Mouse (Mus musculus): ENCODE results near the gene Serpinb3b. TPM values are rescaled to one million over a fixed set of nuclear protein-coding genes. Genes with fewer than 3 reads are reported as not detected.
"Not testable (repeated sequence)": the region's sequence is repeated elsewhere in the genome, so short reads cannot be mapped to it uniquely, and the experiment has no call there.

The Serpinb3b gene
- polyA plus RNA-seq (2015; fragmentation: Nextera tagmentation; extraction: Ambion mirVana), result not detected in 2 replicates

- ATAC-seq, H3K4me1 ChIP-seq: not testable (repeated sequence)
Measured at GRCm38 (mm10) chr1:107278261-107278660, at the start of gene Serpinb3b, which contains the start of gene Serpinb3c. Gene Serpinb3b (minus strand): TSS chr1:107278361. Gene Serpinb3c (minus strand): TSS chr1:107278371.

GRCm38 (mm10) chr1:107243170-107243569, 35.0 kb downstream of the Serpinb3b start:
- H3K4me2 ChIP-seq; H3K27me3 ChIP-seq; H3K4me1 ChIP-seq; H3K36me3 ChIP-seq (ENCODE audit: poor library complexity, severe bottlenecking); H3K4me3 ChIP-seq; H3K9ac ChIP-seq; H3K27ac ChIP-seq; H3K9me3 ChIP-seq (replicated peaks): not testable (repeated sequence)
- WGBS, result 36% methylated on average over 3 of the region's 3 CpGs
- peak; percentile 71 for ATAC-seq

More at GRCm38 (mm10) chr1:107278261-107278660, at the start of gene Serpinb3b, which contains the start of gene Serpinb3c:
- H3K9ac ChIP-seq; H3K36me3 ChIP-seq (ENCODE audit: poor library complexity, severe bottlenecking); H3K4me3 ChIP-seq; H3K4me2 ChIP-seq; H3K9me3 ChIP-seq (replicated peaks); H3K27ac ChIP-seq; H3K27me3 ChIP-seq: not testable (repeated sequence)

GRCm38 (mm10) chr1:107217276-107217675, 60.9 kb downstream of the Serpinb3b start:
- H3K9me3 ChIP-seq (replicated peaks); H3K9ac ChIP-seq; H3K36me3 ChIP-seq (ENCODE audit: poor library complexity, severe bottlenecking); H3K4me1 ChIP-seq; H3K4me2 ChIP-seq; H3K4me3 ChIP-seq; H3K27ac ChIP-seq; ATAC-seq; H3K27me3 ChIP-seq: not testable (repeated sequence)
- 82% methylated on average over 1 of the region's 1 CpGs for whole genome bisulfite sequencing

GRCm38 (mm10) chr1:107127453-107127852, 150.7 kb downstream of the Serpinb3b start:
- not testable (repeated sequence) for H3K27ac ChIP-seq; H3K9ac ChIP-seq; H3K9me3 ChIP-seq (replicated peaks); H3K4me1 ChIP-seq; H3K36me3 ChIP-seq (ENCODE audit: poor library complexity, severe bottlenecking); ATAC-seq; H3K4me2 ChIP-seq; H3K27me3 ChIP-seq; H3K4me3 ChIP-seq

Other genes starting within 250 kb of the Serpinb3b start
- gene Serpinb3a, start 226.1 kb downstream of the Serpinb3b start, polyA plus RNA-seq (2015; fragmentation: Nextera tagmentation; extraction: Ambion mirVana), result not detected in 2 replicates
- gene Serpinb3d, start 194.9 kb downstream of the Serpinb3b start, polyA plus RNA-seq (2015; fragmentation: Nextera tagmentation; extraction: Ambion mirVana), result not detected in 2 replicates
- not detected in 2 replicates for gene Serpinb3c, start within 50 bp of the Serpinb3b start, polyA plus RNA-seq (2015; fragmentation: Nextera tagmentation; extraction: Ambion mirVana)
- not detected in 2 replicates for gene Serpinb11, start 82.8 kb upstream of the Serpinb3b start, polyA plus RNA-seq (2015; fragmentation: Nextera tagmentation; extraction: Ambion mirVana)
- not detected in 2 replicates for gene Serpinb7, start 121.3 kb upstream of the Serpinb3b start, polyA plus RNA-seq (2015; fragmentation: Nextera tagmentation; extraction: Ambion mirVana)
- gene Serpinb2, start 233.1 kb upstream of the Serpinb3b start, polyA plus RNA-seq (2015; fragmentation: Nextera tagmentation; extraction: Ambion mirVana), result 1.0 and 1.5 TPM in 2 replicates

All from forebrain, embryonic 13.5 days (tissue).